Mouse (Mus musculus) T-helper 2 cell (primary cell): ENCODE data around the gene Il33.

Source experiments
- in situ Hi-C: fragments of 300-600 bp; cut with MboI, MseI; formaldehyde crosslinking; loops from one replicate; pipeline ENCODE4 v1.15.1; 2025; ENCODE audit warnings: high pct_unique_total_duplicates

Gene Il33

GRCm38 (mm10) chr19:29984208-29985005 lies 59.5 kb downstream of the Il33 start:
- in situ Hi-C loops, result loop anchor here (10.0 kb wide), 1 partner anchor 1800 kb away; no protein-coding TSS in a partner anchor

DNA sequence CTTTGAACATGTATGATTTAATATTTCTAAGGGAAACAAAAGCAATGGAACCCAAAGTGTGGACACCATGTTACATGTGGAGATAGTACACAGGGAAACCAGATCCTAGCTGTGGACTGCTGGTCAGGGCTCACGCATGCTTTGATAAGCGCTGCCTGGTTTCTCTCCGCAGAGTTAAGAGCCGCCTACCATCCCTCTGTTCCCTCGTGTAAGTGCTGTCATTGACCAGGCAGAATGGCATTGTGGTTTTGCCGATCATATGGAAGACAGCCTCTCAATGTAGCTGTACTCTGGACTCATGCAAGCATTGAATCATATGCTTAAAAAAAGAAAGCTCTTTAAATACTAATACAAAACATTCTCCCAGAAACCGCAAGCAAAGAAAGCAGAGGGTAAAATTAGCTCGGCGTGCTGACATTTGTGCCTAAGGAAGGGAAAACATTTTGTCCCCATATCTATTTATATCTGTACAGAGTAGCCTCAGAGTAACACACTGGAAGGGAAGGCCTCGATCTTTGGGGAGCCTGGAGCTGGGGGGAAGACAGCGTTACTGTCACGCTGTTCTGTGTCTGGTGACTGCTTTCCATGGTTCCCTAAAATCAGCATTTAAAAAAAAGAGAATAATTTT lies 61.7 kb downstream of the Il33 start:
- in situ Hi-C loops, result loop anchor here (10.0 kb wide), 1 partner anchor 1798 kb away; no protein-coding TSS in a partner anchor

DNA sequence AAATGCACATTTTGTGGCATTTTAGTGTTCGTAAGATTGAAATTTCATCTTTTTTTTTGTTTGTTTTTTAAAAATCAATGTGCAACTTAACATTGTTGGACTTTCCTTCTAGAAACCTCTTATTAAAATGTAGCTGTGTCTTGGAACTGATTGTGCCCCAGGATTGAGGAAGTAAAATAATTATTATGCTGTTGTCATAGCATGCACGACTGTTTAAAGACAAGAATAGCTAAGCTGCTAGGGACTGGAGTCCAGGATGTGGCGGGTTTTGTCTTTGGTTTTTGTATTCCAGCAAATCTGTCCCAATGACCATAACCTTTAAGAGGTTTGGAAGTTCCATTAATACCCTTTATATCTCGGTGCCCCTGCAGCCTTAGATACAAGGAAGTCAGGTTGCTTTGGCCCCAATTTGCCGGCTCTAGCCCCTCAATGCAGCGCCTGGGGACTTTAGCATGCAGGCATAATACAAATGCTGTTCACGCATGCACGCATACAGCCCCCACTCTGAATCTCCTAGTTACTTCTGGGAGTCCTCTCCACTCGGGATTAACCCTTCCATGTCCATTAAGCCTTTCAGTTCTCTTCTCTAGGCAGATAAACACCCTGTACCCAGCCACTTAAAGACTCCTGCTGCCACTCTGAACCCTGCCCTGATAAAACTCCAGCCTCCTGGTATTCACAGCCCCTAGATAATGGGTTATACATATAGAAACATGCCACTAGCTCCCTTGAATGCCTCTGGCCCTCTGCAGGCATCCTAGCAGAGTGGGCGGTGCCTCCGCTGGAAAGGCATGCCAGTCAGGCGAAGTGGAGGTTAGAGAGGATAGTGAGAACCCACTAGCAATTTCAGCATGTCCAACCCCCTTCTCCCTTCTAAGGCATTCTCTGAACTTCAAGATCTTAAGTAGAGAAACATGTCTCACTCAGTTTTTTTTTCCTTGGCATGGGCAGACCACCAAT lies 75.8 kb downstream of the Il33 start:
- in situ Hi-C loops, result no loop called here

DNA sequence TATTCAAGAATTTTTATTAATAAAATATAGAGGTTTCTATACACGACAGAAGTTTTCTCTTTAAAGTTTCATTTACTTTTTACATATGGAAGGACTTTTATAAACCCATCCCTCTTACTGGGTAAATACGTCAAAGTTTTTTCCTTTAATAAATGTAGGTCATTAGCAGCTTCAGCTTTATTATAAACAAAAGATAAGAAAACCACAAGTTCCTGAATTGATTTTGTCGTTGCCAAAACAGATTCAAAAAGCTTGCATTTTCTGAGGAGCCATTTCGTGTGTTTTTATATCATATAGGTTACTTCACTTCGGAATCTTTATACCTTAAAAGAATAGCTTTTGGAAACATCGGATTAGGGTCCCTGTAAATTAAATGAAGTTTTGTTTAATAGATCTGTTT lies 76.6 kb downstream of the Il33 start:
- in situ Hi-C loops, result no loop called here

- in situ Hi-C loops, result no loop called here
These were observed 78.7 kb downstream of the Il33 start, which contains the start of gene Trpd52l3 for GRCm38 (mm10) chr19:30003621-30004020. Gene Trpd52l3 (plus strand): TSS chr19:30003790.

DNA sequence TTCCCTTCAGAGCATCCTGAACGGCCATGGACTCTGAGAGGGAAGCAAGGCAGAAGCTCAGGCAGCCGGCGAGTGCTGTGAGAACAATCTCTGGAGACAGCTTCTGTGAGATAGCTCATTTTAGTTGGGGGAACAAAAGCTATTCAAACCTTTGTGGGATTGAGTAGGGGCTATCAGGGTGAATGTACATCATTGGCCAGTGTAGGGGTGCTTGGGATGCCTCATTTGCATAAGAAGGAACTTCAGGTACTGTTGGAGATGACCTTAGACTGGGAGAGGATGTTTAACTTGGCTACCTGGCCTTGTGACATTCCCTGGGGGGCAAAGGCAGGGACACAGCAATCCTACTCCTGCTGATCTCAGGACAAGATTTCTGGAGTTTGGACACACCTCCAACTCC lies 81.5 kb downstream of the Il33 start:
- in situ Hi-C loops, result no loop called here
